Mouse (Mus musculus) stomach, embryonic 14.5 days (tissue): Measurements from ENCODE around the gene 0610010K14Rik. TPM values are rescaled to one million over a fixed set of nuclear protein-coding genes. Genes with fewer than 3 reads are reported as not detected.

Source experiments
- ATAC-seq: fragments of 200-750 bp; cut with Nextera tagmentation; 2 replicates; pipeline ENCODE4 v1.8.0; 2017; ENCODE audit warnings: low read depth, moderate TSS enrichment; ENCODE audit not compliant: insufficient number of reproducible peaks, insufficient read depth, low FRiP score
- H3K27ac ChIP-seq: fragments of 300-500 bp; sonication (generic); 2 replicates; pipeline ENCODE4 v1.5.1; 2014; ENCODE audit warnings: mild to moderate bottlenecking, low read length, moderate library complexity, mixed read lengths
- H3K27me3 ChIP-seq: fragments of 300-500 bp; sonication (generic); 2 replicates; pipeline ENCODE4 v1.6.1; 2014; ENCODE audit warnings: low read length, control low read depth, mixed read lengths; ENCODE audit not compliant: control insufficient read depth, insufficient read depth
- H3K36me3 ChIP-seq: fragments of 300-500 bp; sonication (generic); 2 replicates; pipeline ENCODE4 v1.6.1; 2014; ENCODE audit warnings: mild to moderate bottlenecking, control low read depth, low read length, moderate library complexity, mixed read lengths; ENCODE audit not compliant: control insufficient read depth, insufficient read depth
- H3K4me1 ChIP-seq: fragments of 300-500 bp; sonication (generic); 2 replicates; pipeline ENCODE4 v1.6.1; 2014; ENCODE audit warnings: low read length, control low read depth, mixed read lengths; ENCODE audit not compliant: control insufficient read depth, insufficient read depth
- H3K4me2 ChIP-seq: fragments of 300-500 bp; sonication (generic); replicated peaks from 2 replicates; pipeline ENCODE4 v1.6.1; 2014; ENCODE audit warnings: low read depth, low read length, control low read depth
- H3K4me3 ChIP-seq: fragments of 300-500 bp; sonication (generic); 2 replicates; pipeline ENCODE4 v1.5.1; 2014; ENCODE audit warnings: low read depth, low read length, control low read depth
- H3K9ac ChIP-seq: fragments of 300-500 bp; sonication (generic); replicated peaks from 2 replicates; pipeline ENCODE4 v1.6.1; 2014; ENCODE audit warnings: low read depth, mild to moderate bottlenecking, control low read depth, low read length, moderate library complexity, mixed read lengths
- H3K9me3 ChIP-seq: fragments of 300-500 bp; sonication (generic); 2 replicates; pipeline ENCODE4 v1.6.1; 2016; ENCODE audit warnings: low read depth, low read length, control low read depth; ENCODE audit not compliant: control insufficient read depth
- WGBS: fragments of 180-500 bp; shearing (Covaris S2); extraction: QIAGEN DNeasy Blood & Tissue Kit; methylation state at CpG from one replicate; pipeline ENCODE4 v1.1.7; 2014; 5-methylcytosine and 5-hydroxymethylcytosine counted together
- polyA plus RNA-seq: library from polyadenylated mRNA; unstranded; fragments of >200 nt; fragmentation: Nextera tagmentation; extraction: Ambion mirVana; gene quantifications from 2 replicates; pipeline ENCODE4 v1.2.1, GENCODE M21; 2014

0610010K14Rik gene
- polyA plus RNA-seq, 1 experiment from 2014 or later, result 167 TPM

DNA sequence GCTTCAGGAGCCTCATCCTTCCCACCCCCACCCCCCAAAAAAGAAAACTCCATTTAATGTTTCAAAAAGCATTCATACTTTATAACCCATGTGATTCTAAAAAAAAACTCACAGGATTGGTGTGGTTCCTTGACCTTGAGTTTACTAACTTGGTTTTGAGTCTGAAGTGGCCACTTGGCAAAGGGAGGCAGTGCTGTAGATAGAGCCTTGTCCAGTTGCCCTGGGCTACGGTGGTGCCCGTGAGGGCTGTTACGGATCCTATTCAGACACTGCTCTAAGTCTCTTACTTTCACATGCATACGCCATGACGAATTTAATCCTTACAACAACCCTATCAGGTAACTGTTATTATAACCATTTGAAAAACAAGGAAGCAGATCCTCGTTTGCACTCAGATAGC is 25.7 kb downstream of the 0610010K14Rik start:
- ATAC-seq, result no peak
- Histone ChIP-seq H3K4me2 (no peak overlapping the region), H3K36me3 (no peaks in the 10 kb centered on the region), H3K4me3 (no peak overlapping the region), H3K4me1 (peaks cover 5% of the 10 kb centered on the region; the same call in 1 of the 2 replicates), H3K27ac (no peak overlapping the region), H3K27me3 (peaks cover 22% of the 10 kb centered on the region), H3K9me3 (no peaks in the 10 kb centered on the region), H3K9ac (no peak overlapping the region)
- 84% methylated on average over 6 of the region's 6 CpGs for WGBS

DNA sequence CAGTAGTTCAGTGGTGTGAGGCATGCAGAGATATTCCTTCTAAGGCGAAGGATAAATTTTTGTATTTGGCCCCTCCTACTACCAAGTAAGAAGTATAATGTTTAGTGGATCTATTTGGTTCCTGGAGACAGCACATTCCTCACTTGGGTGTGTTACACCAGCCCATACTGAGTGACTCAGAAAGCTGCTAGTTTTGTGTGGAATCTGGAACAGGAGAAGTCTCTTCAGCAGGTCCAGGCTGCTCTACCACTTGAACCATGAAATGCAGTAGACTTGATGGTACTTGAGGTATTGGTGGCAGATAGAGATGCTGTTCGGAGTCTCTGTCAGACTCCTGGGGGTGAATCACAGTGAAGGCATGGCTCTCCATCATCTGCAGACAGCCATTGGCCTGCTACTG is 27.0 kb downstream of the 0610010K14Rik start:
- Histone ChIP-seq H3K9me3 (no peaks in the 10 kb centered on the region), H3K9ac (no peak overlapping the region), H3K27ac (no peak overlapping the region), H3K4me2 (no peak overlapping the region), H3K36me3 (no peaks in the 10 kb centered on the region), H3K4me1 (peaks cover 5% of the 10 kb centered on the region; the same call in 1 of the 2 replicates), H3K4me3 (no peak overlapping the region), H3K27me3 (peaks cover 17% of the 10 kb centered on the region)
- WGBS, result 84% methylated on average over 2 of the region's 2 CpGs
- no peak for ATAC-seq

DNA sequence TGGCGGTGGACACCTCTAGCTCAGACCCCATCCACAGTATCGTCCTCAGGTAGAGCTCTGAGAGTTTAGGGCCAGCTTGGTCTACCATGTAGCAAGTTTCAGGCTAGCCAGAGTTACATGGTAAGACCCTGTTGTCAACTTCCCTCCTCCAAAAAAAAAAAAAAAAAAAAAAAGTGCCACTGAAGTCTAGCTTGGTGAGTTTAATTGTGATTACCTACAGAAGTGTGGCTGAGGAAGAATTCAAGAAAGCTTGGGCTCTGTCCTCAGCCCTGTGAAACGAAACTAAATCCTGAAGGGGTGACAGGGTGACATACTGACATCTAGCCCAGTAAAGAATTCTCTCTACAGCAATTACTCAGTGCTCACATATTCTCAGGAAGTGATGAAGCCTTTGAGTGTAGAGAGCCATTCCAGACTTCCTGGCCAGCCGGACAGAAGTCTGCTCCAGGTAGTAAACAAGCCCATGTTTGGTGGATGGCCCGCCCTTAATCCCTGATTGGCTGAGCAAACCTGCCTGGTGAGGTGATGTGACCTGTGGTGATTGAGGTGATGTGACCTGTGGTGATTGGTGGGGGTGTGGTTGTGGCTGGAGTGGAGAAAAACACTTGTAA is 28.8 kb downstream of the 0610010K14Rik start:
- no peak for ATAC-seq
- 70% methylated on average over 5 of the region's 5 CpGs for WGBS

DNA sequence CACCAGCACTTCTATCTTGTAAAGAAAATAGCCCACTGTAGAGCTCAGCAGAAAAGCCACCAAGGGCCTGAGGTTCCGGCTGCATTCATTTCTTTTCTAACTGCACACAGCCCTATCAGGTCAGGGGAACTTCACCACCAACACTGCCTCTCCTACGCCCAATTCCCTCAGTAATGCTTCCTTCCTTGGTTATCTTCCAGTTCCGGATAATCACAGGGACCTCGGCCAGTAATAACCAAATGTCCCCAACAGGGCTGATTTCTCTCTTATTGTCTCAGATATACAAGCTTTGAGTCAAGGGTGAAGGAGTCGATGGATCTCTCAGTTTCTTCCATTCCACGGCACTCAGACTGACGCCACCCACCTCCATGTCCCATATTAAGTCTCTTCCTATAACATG is 30.4 kb downstream of the 0610010K14Rik start:
- ATAC-seq, result no peak
- WGBS, result 75% methylated on average over 7 of the region's 7 CpGs
- H3K4me1 ChIP-seq, result no peaks in the 10 kb centered on the region
- H3K4me2 ChIP-seq, result no peak overlapping the region
- no peaks in the 10 kb centered on the region for H3K27me3 ChIP-seq
- no peak overlapping the region for H3K9ac ChIP-seq
- H3K4me3 ChIP-seq, result no peak overlapping the region
- H3K27ac ChIP-seq, result no peak overlapping the region
- H3K36me3 ChIP-seq, result no peaks in the 10 kb centered on the region
- no peaks in the 10 kb centered on the region for H3K9me3 ChIP-seq

More for the DNA sequence above, 28.8 kb downstream of the 0610010K14Rik start:
- H3K27ac ChIP-seq, result no peak overlapping the region
- no peaks in the 10 kb centered on the region for H3K4me1 ChIP-seq
- no peak overlapping the region for H3K9ac ChIP-seq
- H3K36me3 ChIP-seq, result no peaks in the 10 kb centered on the region
- no peak overlapping the region for H3K4me3 ChIP-seq
- H3K9me3 ChIP-seq, result no peaks in the 10 kb centered on the region
- H3K27me3 ChIP-seq, result 0 out of 2 replicates have a peak, but pooled peaks cover 5% of the 10 kb centered on the region
- no peak overlapping the region for H3K4me2 ChIP-seq

DNA sequence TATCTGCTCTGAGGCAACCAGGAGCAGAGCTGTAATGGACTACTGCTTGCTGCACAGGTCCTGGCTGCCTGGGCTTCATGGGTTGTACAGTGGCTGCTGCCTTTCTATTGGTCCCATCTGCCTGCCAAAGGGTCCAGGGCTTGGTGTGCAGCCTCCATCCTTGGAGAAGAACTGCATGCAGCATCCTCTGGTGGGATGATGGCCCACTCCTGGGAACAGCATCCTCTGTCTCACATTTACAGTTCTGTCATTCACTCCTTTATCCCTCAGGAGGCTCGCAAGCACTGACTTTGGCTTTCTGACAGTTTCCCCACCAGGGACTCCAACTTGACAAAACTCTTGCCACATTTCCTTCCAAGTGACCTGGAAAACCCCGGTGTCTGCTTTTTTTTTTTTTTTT is 30.9 kb downstream of the 0610010K14Rik start:
- H3K27me3 ChIP-seq, result no peaks in the 10 kb centered on the region
- WGBS, result 73% methylated on average over 2 of the region's 2 CpGs
- no peak overlapping the region for H3K27ac ChIP-seq
- no peaks in the 10 kb centered on the region for H3K9me3 ChIP-seq
- no peak overlapping the region for H3K4me2 ChIP-seq
- no peaks in the 10 kb centered on the region for H3K36me3 ChIP-seq
- no peaks in the 10 kb centered on the region for H3K4me1 ChIP-seq
- no peak overlapping the region for H3K4me3 ChIP-seq
- no peak overlapping the region for H3K9ac ChIP-seq
- no peak for ATAC-seq

DNA sequence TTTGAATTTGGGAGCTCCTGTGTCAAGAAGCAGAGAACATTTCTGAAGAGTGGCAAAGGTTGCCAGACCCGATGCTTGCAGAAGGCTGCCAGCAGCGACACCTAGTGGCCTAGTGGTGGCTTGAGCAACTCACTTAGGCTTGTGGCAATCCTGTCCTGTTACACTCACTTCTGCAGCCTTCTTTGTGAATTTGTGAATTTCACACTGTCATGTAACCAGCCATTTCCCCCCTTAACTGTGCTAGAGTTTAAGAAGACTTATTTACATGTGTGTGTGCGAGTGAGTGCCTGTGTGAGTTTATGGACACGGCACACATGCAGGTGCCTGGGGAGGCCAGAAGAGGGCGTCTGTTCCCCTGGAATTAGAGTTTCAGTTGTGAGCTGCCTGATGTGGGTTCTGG is 36.0 kb downstream of the 0610010K14Rik start:
- peak; percentile 42; the same call in 1 of the 2 replicates for ATAC-seq
- Histone ChIP-seq H3K4me2 (no peak overlapping the region), H3K9me3 (no peaks in the 10 kb centered on the region), H3K4me1 (no peaks in the 10 kb centered on the region), H3K36me3 (no peaks in the 10 kb centered on the region), H3K27ac (no peak overlapping the region), H3K27me3 (no peaks in the 10 kb centered on the region), H3K9ac (no peak overlapping the region), H3K4me3 (no peak overlapping the region)
- 33% methylated on average over 5 of the region's 5 CpGs for WGBS

DNA sequence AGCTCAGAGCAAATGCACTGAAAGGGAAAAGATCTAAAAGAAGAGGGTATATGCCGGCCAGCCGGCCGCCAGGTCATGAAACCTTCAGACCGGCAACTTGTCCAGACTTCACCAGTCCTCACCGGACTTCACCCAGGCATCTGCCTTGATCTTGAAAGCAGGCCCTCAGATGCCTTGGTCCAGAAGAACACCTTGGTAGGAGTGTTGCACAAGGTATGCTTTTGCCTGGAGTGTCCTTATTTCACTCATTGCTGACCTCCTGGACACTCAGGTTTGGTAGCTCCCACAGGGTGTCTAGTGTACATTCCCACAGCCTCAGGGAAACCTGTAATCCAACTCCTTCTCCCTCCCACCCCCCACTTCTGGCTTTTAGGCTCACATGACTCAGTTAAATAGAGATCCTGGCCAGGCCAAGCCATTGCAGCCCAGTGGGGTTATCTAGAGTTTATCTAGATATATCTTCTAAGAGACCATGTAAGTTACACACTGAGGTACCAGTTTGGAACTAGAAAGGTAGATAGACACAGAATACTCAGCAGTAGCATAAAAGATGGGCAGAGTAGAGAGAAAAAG is 37.6 kb downstream of the 0610010K14Rik start:
- no peak overlapping the region for H3K27ac ChIP-seq
- H3K9ac ChIP-seq, result no peak overlapping the region
- H3K4me3 ChIP-seq, result no peak overlapping the region
- no peaks in the 10 kb centered on the region for H3K9me3 ChIP-seq
- no peaks in the 10 kb centered on the region for H3K27me3 ChIP-seq
- no peak overlapping the region for H3K4me2 ChIP-seq
- H3K4me1 ChIP-seq, result no peaks in the 10 kb centered on the region
- ATAC-seq, result no peak
- H3K36me3 ChIP-seq, result no peaks in the 10 kb centered on the region
- WGBS, result 83% methylated on average over 5 of the region's 5 CpGs

DNA sequence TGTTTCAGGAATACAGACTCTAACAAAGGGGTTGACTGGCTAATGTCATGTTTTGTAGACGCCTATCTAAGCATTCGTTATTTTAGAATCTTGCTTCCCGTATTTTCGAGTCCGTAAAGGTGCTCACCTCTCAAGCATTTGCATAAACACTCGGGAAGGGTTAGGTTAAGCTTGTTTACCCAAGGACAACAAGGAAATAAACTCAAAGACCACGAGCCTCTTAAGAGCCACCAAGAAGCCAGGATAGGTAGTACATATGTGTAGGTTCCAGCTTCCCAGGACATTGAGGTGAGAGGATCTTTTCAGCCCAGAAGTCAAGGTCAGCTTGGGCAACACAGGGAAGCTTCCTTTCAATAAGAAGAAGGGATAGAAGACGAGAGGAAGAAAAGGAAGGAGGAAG is 38.6 kb downstream of the 0610010K14Rik start:
- Histone ChIP-seq H3K27me3 (no peaks in the 10 kb centered on the region), H3K9ac (no peak overlapping the region), H3K4me1 (peaks cover under 1% of the 10 kb centered on the region), H3K36me3 (no peaks in the 10 kb centered on the region), H3K4me3 (no peak overlapping the region), H3K27ac (no peak overlapping the region), H3K4me2 (no peak overlapping the region), H3K9me3 (no peaks in the 10 kb centered on the region)
- no peak for ATAC-seq
- 72% methylated on average over 8 of the region's 8 CpGs for WGBS

DNA sequence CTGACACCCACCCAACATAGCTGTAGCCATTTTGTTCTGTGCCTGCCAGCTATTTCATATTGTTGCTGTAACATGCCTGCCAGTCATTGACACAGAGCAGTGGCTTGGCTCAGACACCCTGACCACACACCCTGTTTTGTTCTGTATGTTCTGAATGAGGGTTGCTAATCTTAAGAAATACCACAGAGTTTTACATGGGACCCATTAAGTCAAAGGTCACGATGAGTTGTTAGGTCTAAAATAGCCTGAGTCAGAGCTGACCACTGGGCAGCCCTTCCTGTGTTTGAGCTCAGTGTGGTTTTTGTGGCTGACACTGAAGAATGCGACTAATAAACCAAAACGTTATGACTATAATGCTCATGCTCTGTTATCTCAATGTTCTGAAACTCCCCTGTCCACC is 39.4 kb downstream of the 0610010K14Rik start:
- no peaks in the 10 kb centered on the region for H3K9me3 ChIP-seq
- H3K27me3 ChIP-seq, result no peaks in the 10 kb centered on the region
- no peak overlapping the region for H3K4me2 ChIP-seq
- no peak overlapping the region for H3K27ac ChIP-seq
- no peak overlapping the region for H3K9ac ChIP-seq
- no peak for ATAC-seq
- peaks cover 7% of the 10 kb centered on the region for H3K4me1 ChIP-seq
- no peaks in the 10 kb centered on the region for H3K36me3 ChIP-seq
- WGBS, result 76% methylated on average over 3 of the region's 3 CpGs
- no peak overlapping the region for H3K4me3 ChIP-seq
